Mouse (Mus musculus): ENCODE results near the gene Tdp1.

GRCm38 (mm10) chr12:99988144-99988543, 103.8 kb downstream of the Tdp1 start:
- TF ChIP-seq POLR2A (IDR thresholded peaks at IDR 0.05; ENCODE audit: low read depth, low read length) (no peak), CTCF (IDR thresholded peaks at IDR 0.05; ENCODE audit: borderline replicate concordance, insufficient read depth, low read length) (no peak)

All from embryonic fibroblast, embryonic 13.5 days (primary cell).